Mouse (Mus musculus): ENCODE measurements at regions not wholly inside any gene's neighbourhood (a gene's known extent, or its start where the extent isn't known, plus 50 kb on each side); places are given as distances from the start of the nearest gene placed in this dataset.

GRCm38 (mm10) chr5:111987036-111987435 lies 253.3 kb downstream of the Gm26897 start:
- TF ChIP-seq EP300 (IDR thresholded peaks at IDR 0.05) (no peak), CTCF (IDR thresholded peaks at IDR 0.05) (no peak)
